Mouse (Mus musculus) natural killer cell, adult 2 months (primary cell): ENCODE results near the gene Afg3l1.
A peak's percentile ranks its signal among the peaks of the same experiment; 100 is the strongest.
"Not testable (repeated sequence)": the region's sequence is repeated elsewhere in the genome, so short reads cannot be mapped to it uniquely, and the experiment has no call there.

Experiments used
- DNase-seq, 2 experiments: peaks; one replicate each; pipeline ENCODE4 v3.0.0; 2022; ENCODE audit warnings: low spot score in 2 of 2

Gene Afg3l1

GRCm38 (mm10) chr8:123515540-123515897 is 37.8 kb downstream of the Afg3l1 start:
- no peak for DNase-seq

DNA sequence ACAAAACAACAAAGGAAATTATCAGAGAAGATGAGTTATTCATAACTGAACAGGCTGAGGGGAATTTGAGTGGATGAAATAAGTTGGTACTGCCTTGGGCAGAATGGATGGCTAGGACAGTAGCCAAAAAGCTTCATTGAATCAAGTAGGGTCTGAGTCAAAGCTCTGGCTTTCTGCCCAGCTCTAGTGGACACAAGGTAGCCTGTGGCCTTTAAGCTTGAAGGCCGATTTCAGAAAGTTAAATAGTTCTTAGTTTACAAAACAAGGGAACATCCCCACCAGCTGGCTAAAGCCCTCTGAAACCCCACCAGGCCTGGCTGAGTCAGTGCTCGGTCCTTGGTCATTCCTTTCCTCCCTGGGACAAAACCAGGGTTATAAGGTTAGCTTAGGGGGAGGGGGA is 38.9 kb downstream of the Afg3l1 start:
- DNase-seq = no peak

DNA sequence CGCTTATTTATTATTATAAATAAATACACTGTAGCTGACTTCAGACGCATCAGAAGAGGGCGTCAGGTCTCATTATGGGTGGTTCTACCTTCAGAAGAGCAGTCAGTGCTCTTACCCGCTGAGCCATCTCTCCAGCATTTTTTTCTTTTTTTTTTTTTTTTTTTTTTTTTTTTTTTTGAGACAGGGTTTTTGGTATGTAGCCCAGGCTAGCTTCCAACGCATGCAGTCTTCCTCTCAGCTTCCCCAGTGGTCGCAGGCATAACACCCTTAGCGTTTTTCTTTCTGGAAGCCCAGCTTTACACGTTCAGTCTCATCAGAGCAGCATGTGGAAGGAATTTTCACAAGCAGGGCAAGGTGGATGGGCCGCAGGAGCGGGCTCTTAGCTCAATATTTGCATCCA is 40.5 kb downstream of the Afg3l1 start:
- no peak for DNase-seq

- DNase-seq = peak; percentile 26 to 73
Observed at GRCm38 (mm10) chr8:123518667-123519066, 41.0 kb downstream of the Afg3l1 start, which contains the start of gene Gas8. Gene Gas8, plus strand, starts transcription at chr8:123518834.

DNA sequence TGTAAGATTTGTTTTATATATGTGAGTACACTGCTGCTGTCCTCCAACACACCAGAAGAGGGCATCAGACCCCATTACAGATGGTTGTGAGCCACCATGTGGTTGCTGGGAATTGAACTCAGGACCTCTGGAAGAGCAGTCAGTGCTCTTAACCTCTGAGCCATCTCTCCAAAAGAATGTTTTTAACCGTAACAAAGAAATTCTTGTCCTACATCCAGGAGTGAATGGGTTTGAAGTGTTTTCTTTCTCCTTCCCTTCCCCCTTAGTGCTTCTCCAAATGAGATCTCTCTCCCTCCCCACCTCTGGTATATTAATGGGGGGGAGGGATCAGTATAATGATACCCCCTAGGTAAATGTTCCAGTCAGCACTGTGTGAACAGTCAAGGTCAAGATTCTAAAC is 42.3 kb downstream of the Afg3l1 start:
- not testable (repeated sequence) for DNase-seq

DNA sequence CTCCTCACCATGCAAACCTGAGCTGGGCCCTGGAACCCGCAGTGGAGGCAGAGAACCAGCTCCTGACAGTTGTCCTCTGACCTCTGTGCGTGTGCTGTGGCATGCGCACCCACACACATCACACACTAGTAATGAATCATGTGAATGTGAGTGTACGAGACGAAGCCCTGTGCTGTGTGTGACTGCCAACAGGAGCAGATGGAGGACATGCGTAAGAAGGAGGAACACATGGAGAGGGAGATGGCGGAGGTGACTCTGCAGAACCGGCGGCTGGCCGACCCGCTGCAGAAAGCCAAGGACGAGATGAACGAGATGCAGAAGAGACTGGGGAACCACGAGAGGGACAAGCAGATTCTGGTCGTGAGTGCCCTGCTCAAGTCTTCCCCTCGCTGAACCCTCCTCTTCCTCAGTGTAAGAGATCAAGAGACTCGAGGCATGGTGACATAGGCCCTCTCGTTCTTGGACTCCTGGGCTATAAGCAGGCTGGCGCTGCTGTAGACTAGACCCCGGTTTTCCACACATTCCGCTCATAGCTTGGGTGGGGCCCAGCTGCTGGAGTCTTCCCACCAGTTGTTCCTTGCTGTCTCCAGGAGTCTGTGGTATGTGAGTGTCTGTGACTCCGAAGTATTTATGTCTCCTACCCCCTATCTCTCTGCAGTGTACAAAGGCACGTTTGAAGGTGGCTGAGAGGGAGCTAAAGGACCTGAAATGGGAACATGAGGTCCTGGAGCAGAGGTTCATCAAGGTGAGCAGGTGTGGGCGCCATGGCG is 50.2 kb downstream of the Afg3l1 start:
- DNase-seq = no peak

- no peak for DNase-seq
Observed at GRCm38 (mm10) chr8:123536242-123536989, 58.7 kb downstream of the Afg3l1 start.

DNA sequence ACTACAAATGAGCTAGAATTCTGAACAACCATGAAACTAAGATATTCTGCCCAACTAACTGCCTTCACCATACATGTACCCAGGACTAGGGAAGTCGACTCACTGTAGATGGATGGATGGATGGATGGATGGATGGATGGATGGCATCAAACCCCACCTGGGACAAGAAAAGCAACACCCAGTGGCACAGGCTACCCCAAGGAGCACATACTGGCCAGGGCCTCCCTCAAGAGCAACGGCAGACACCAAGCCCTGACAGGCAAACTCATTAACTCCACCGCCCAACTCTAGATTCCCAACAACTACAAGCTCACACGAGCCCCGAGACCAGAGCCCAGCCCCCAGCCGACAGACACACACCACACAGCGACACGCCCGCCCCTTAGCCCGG is 59.3 kb downstream of the Afg3l1 start:
- DNase-seq = no peak

- peak; percentile 26 to 44 for DNase-seq
Observed at GRCm38 (mm10) chr8:123537641-123538040, 59.9 kb downstream of the Afg3l1 start.
